ENCODE assay signal across 8 mouse cellular contexts in the genomic region with DNA sequence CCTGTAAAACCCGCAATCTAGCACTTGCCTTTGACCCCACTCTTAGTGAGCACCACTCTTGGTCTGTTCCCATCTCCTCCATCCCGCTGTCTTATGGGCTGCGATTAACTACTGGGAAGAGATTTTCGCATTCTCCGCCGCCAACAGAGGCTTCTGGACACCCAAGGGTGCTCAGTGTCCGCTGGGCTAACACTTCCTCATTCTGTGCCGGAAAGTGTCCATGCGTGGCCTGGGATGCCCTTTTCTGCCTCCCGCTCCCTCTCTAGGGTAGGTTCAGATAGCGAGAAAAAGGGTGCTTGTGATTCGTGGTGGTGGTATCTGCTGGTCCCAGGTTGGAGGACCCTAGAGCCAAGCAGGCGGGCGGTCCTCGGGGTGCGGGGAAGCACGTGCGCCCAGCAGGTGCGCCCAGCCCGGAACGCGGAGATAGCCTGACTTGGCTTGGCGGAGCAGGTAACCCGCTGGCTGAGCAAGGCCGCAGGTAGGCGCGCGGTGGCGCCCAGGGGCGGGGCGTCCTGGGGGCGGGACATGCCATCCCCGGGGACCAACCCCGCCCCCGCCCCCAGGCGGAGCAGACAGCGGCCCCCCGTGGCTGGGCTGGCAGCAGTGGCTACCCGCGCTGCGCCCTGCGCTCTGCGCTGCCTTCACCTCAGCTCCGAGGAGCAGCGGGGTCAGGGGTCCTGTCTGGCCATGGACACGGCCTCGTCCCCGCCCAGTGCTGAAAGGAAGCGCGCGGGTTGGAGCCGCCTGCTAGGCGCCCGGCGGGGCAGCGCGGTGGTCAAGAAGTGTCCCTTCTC. TPM values are rescaled to one million over a fixed set of nuclear protein-coding genes. Genes with fewer than 3 reads are reported as not detected.
DNase-seq lines count a peak whose midpoint lies in the region; ATAC-seq and TF ChIP-seq lines count a peak whose summit lies in the region.

No protein-coding gene starts in this region.

- peaks cover 72% of the 10 kb centered on the region for H3K27me3 ChIP-seq in heart, embryonic 10.5 days (ENCODE audit: insufficient read depth, poor library complexity, severe bottlenecking)
- H3K27me3 ChIP-seq in lung, embryonic 16.5 days (ENCODE audit: control insufficient read depth, insufficient read depth, low read depth, low read length), result peaks cover 38% of the 10 kb centered on the region
- peaks cover 44% of the 10 kb centered on the region for H3K27me3 ChIP-seq in stomach, embryonic 16.5 days (ENCODE audit: control insufficient read depth, insufficient read depth, low read length)

- no peak for DNase-seq in layer of hippocampus, adult 2 months (ENCODE audit: low spot score in 2 of 2)
- no peak for DNase-seq in layer of hippocampus, adult 9-10 months (ENCODE audit: low spot score)
- DNase-seq in heart, embryonic 10.5 days (ENCODE audit: low spot score), result no peak
- peak; percentile 74 for DNase-seq in kidney, adult 9 months
- no peak for DNase-seq in layer of hippocampus, postnatal 25 days (ENCODE audit: extremely low spot score in 1 of 2, low spot score in 1 of 2)
- no peak for DNase-seq in cerebellum, adult 11 months

- TF ChIP-seq CTCF in layer of hippocampus, adult 2 months (conservative IDR thresholded peaks at IDR 0.05), result no peak

- H3K36me3 ChIP-seq in heart, embryonic 10.5 days, result no peaks in the 10 kb centered on the region
- H3K36me3 ChIP-seq in lung, embryonic 16.5 days (ENCODE audit: control insufficient read depth, insufficient read depth, low read length), result no peaks in the 10 kb centered on the region
- no peaks in the 10 kb centered on the region for H3K36me3 ChIP-seq in stomach, embryonic 16.5 days (ENCODE audit: control insufficient read depth, insufficient read depth, low read length)

- H3K27ac ChIP-seq in layer of hippocampus, adult 2 months, result no peak overlapping the region
- H3K27ac ChIP-seq in heart, embryonic 10.5 days, result peak overlapping the region; percentile 85
- no peak overlapping the region for H3K27ac ChIP-seq in lung, embryonic 16.5 days (ENCODE audit: low read length)
- 0 out of 2 replicates have a peak overlapping the region, but pooled peaks have one; percentile 4 for H3K27ac ChIP-seq in stomach, embryonic 16.5 days (ENCODE audit: low read length)

- peak; percentile 68 for ATAC-seq in lung, embryonic 16.5 days (ENCODE audit: low read depth)
- ATAC-seq in stomach, embryonic 16.5 days (ENCODE audit: insufficient read depth, low FRiP score), result peak; percentile 63

- H3K4me1 ChIP-seq in heart, embryonic 10.5 days, result peaks cover 56% of the 10 kb centered on the region
- H3K4me1 ChIP-seq in lung, embryonic 16.5 days (replicated peaks; ENCODE audit: control insufficient read depth, insufficient read depth, low read length), result peaks cover 19% of the 10 kb centered on the region
- H3K4me1 ChIP-seq in stomach, embryonic 16.5 days (ENCODE audit: control insufficient read depth, insufficient read depth, low read length), result peaks cover 10% of the 10 kb centered on the region

- peak overlapping the region; percentile 63 for H3K9ac ChIP-seq in lung, embryonic 16.5 days (ENCODE audit: low read length)
- peak overlapping the region; percentile 69 for H3K9ac ChIP-seq in stomach, embryonic 16.5 days (ENCODE audit: low read length)

- peak overlapping the region; percentile 41 for H3K4me3 ChIP-seq in layer of hippocampus, adult 2 months
- peak overlapping the region; percentile 69 for H3K4me3 ChIP-seq in heart, embryonic 10.5 days
- peak overlapping the region; percentile 47 for H3K4me3 ChIP-seq in lung, embryonic 16.5 days (ENCODE audit: low read length)
- H3K4me3 ChIP-seq in stomach, embryonic 16.5 days (replicated peaks; ENCODE audit: low read length), result peak overlapping the region; percentile 48

- H3K9me3 ChIP-seq in heart, embryonic 10.5 days, result no peaks in the 10 kb centered on the region
- no peaks in the 10 kb centered on the region for H3K9me3 ChIP-seq in lung, embryonic 16.5 days (ENCODE audit: control insufficient read depth, low read length)
- H3K9me3 ChIP-seq in stomach, embryonic 16.5 days (replicated peaks; ENCODE audit: control insufficient read depth, low read length), result no peaks in the 10 kb centered on the region

- peak overlapping the region; percentile 69 for H3K4me2 ChIP-seq in lung, embryonic 16.5 days (ENCODE audit: low read depth, low read length)
- H3K4me2 ChIP-seq in stomach, embryonic 16.5 days (ENCODE audit: low read depth, low read length), result peak overlapping the region; percentile 65

- WGBS in heart, embryonic 10.5 days, result 7% methylated on average over 56 of the region's 57 CpGs
- WGBS in lung, embryonic 16.5 days, result 5% methylated on average over 56 of the region's 57 CpGs
- WGBS in stomach, embryonic 16.5 days, result 6% methylated on average over 57 of the region's 57 CpGs

RNA-seq across cellular contexts. Expression of a gene that starts 0.7 kb away (rescaled TPM):
- under 1 TPM; 0.29 to 0.97 TPM for total RNA-seq in layer of hippocampus, adult 2 months (2021)
- polyA plus RNA-seq in heart, embryonic 10.5 days (2016; fragmentation: Nextera tagmentation; extraction: Ambion mirVana), result 5.4 and 10.5 TPM in 2 replicates
- 7.1 and 9.6 TPM in 2 replicates for polyA plus RNA-seq in lung, embryonic 16.5 days (2015; fragmentation: Nextera tagmentation; extraction: Ambion mirVana)
- polyA plus RNA-seq in stomach, embryonic 16.5 days (2015; fragmentation: Nextera tagmentation; extraction: Ambion mirVana), result 10.0 and 10.1 TPM in 2 replicates
- total RNA-seq in layer of hippocampus, postnatal 25 days (2021), result 1 to 10 TPM in 1 of 2 experiments, under 1 TPM in 1; 0.89 to 1.3 TPM

RNA-seq across cellular contexts. Expression of a gene that starts 12.4 kb away (rescaled TPM):
- total RNA-seq in layer of hippocampus, adult 2 months (2021), result not detected
- polyA plus RNA-seq in heart, embryonic 10.5 days (2016; fragmentation: Nextera tagmentation; extraction: Ambion mirVana), result 1.1 and 1.5 TPM in 2 replicates
- polyA plus RNA-seq in lung, embryonic 16.5 days (2015; fragmentation: Nextera tagmentation; extraction: Ambion mirVana), result 3.9 and 4.8 TPM in 2 replicates
- polyA plus RNA-seq in stomach, embryonic 16.5 days (2015; fragmentation: Nextera tagmentation; extraction: Ambion mirVana), result 18.3 and 18.5 TPM in 2 replicates
- total RNA-seq in layer of hippocampus, postnatal 25 days (2021), result not detected

RNA-seq across cellular contexts. Expression of a gene that starts 37.8 kb away (rescaled TPM):
- total RNA-seq in layer of hippocampus, adult 2 months (2021), result 10 to 100 TPM; 38.5 to 41.4 TPM
- 78.0 and 99.5 TPM in 2 replicates for polyA plus RNA-seq in heart, embryonic 10.5 days (2016; fragmentation: Nextera tagmentation; extraction: Ambion mirVana)
- 98.9 and 100 TPM in 2 replicates for polyA plus RNA-seq in lung, embryonic 16.5 days (2015; fragmentation: Nextera tagmentation; extraction: Ambion mirVana)
- 75.8 and 84.7 TPM in 2 replicates for polyA plus RNA-seq in stomach, embryonic 16.5 days (2015; fragmentation: Nextera tagmentation; extraction: Ambion mirVana)
- 10 to 100 TPM; 47.0 to 50.4 TPM for total RNA-seq in layer of hippocampus, postnatal 25 days (2021)

RNA-seq across cellular contexts. Expression of a gene that starts 54.3 kb away (rescaled TPM):
- 100 to 1,000 TPM; 419 to 448 TPM for total RNA-seq in layer of hippocampus, adult 2 months (2021)
- polyA plus RNA-seq in heart, embryonic 10.5 days (2016; fragmentation: Nextera tagmentation; extraction: Ambion mirVana), result 472 and 583 TPM in 2 replicates
- 765 and 788 TPM in 2 replicates for polyA plus RNA-seq in lung, embryonic 16.5 days (2015; fragmentation: Nextera tagmentation; extraction: Ambion mirVana)
- polyA plus RNA-seq in stomach, embryonic 16.5 days (2015; fragmentation: Nextera tagmentation; extraction: Ambion mirVana), result 638 and 686 TPM in 2 replicates
- total RNA-seq in layer of hippocampus, postnatal 25 days (2021), result 100 to 1,000 TPM; 489 to 524 TPM

Comparison
In these comparisons a context has a peak if more than half of its experiments do, and no peak if none do; other contexts are left out.
1. H3K27ac ChIP-seq: peak in heart, embryonic 10.5 days (single experiment) and stomach, embryonic 16.5 days (single experiment); none in layer of hippocampus, adult 2 months (single experiment) and lung, embryonic 16.5 days (single experiment).
2. Peak in every context shown above with its lines, with median percentiles within 50 percentile points of each other: H3K4me3 ChIP-seq.